Mouse (Mus musculus): Measurements from ENCODE around the gene Kctd11. TPM values are rescaled to one million over a fixed set of nuclear protein-coding genes. Genes with fewer than 3 reads are reported as not detected.

Gene Kctd11
- polyA plus RNA-seq, 1 experiment from 2014 or later, result 3.9 TPM

DNA sequence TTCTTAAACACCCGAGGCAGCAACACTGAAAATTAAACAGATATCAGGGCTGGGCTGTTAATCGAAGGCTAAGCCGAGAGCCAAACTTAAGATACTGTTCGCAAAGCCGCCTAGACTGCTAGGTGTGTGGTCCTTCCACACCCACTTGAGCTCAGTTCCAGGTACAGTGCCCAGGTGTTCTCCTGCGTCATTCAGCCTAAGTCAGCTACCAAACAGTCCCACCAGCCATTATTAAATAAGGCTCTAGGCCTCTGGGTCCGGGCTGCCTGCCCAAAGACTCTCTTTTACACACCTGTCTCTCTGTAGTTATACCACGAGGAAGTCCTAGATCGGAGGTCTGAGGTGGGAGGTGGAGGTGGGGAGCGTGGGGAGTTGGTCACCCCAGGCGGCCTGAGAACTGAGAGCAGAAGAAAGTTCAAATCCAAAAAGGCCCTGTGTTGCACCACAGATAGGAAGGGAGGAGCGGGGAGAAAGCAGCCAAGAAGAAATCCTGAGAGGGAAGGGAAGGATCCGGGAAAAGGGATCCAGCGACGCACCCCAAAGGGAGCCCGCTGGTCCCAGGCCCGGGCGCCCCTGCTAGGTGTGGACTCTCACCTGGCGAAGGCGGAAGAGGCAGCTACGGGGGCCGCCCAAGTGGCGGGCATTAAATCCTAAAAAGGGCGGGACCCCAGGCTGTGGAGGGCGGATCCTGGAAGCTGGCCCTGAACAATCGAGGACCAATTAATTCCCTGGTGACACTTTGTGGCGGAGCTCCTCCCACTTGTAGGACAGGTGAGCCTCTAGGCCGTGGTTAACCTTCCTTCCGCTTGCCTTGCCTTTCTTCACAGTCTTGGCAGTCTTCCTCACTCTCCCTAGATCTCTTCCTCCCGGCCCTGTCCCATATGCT lies 22.9 kb downstream of the Kctd11 start, which contains the start of gene Tnk1:
Gene Tnk1, minus strand, starts transcription at position 618 of the 886 bp plus-strand sequence.
- WGBS, result 26% methylated on average over 30 of the region's 30 CpGs
- ATAC-seq (ENCODE audit: extremely low read depth, insufficient number of reproducible peaks, low FRiP score, low TSS enrichment), result no peak
- no peak within 1 kb of the TSS for H3K9ac ChIP-seq

DNA sequence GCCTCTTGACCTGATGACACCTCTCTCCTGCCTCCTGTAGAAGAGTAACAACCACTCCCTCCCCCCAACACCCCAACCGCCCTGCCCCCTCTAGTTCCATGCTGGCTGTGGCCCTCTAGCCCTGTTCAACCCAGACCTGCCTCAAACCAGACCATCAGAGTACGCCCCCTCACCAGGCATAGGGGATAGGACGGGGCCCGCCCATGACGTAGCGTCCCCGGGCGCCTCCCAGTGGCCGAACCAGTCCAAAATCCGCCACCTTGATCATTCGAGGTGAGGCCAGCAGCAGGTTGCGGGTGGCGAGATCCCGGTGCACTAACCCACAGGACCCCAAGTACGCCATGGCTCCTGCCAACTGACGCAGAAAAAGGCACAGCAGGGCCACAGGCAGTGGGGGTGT lies 25.9 kb downstream of the Kctd11 start:
- H3K4me1 ChIP-seq, result peaks cover 30% of the 10 kb centered on the region
- peaks cover 23% of the 10 kb centered on the region for H3K36me3 ChIP-seq
- 0 out of 2 replicates have a peak overlapping the region, but pooled peaks have one; percentile 3 for H3K9ac ChIP-seq
- H3K4me3 ChIP-seq, result no peak overlapping the region
- H3K27me3 ChIP-seq (replicated peaks), result peaks cover 39% of the 10 kb centered on the region
- peak overlapping the region; percentile 51 for H3K27ac ChIP-seq (replicated peaks)
- H3K9me3 ChIP-seq, result no peaks in the 10 kb centered on the region
- peak overlapping the region; percentile 40 for H3K4me2 ChIP-seq
- 23% methylated on average over 16 of the region's 16 CpGs for WGBS
- no peak; the same call in 1 of the 2 replicates for ATAC-seq (ENCODE audit: extremely low read depth, insufficient number of reproducible peaks, low FRiP score, low TSS enrichment)

More for the DNA sequence above, 22.9 kb downstream of the Kctd11 start, which contains the start of gene Tnk1:
- Histone ChIP-seq H3K36me3 (no peaks in the 10 kb centered on the region), H3K4me3 (0 out of 2 replicates have a peak within 1 kb of the TSS, but pooled peaks have one; percentile 3), H3K4me1 (peaks cover 21% of the 10 kb centered on the region), H3K4me2 (0 out of 2 replicates have a peak within 1 kb of the TSS, but pooled peaks have one; percentile 2), H3K27me3 (replicated peaks) (peaks cover 39% of the 10 kb centered on the region), H3K9me3 (no peaks in the 10 kb centered on the region), H3K27ac (replicated peaks) (no peak within 1 kb of the TSS)

- H3K9me3 ChIP-seq, result no peaks in the 10 kb centered on the region
- H3K4me3 ChIP-seq, result no peak overlapping the region
- 0 out of 2 replicates have a peak overlapping the region, but pooled peaks have one; percentile 3 for H3K9ac ChIP-seq
- peak overlapping the region; percentile 51; the same call in 1 of the 2 replicates for H3K27ac ChIP-seq (replicated peaks)
- H3K27me3 ChIP-seq (replicated peaks), result peaks cover 35% of the 10 kb centered on the region
- peak overlapping the region; percentile 40; the same call in 1 of the 2 replicates for H3K4me2 ChIP-seq
- H3K36me3 ChIP-seq, result peaks cover 30% of the 10 kb centered on the region
- ATAC-seq (ENCODE audit: extremely low read depth, insufficient number of reproducible peaks, low FRiP score, low TSS enrichment), result no peak
- 68% methylated on average over 10 of the region's 10 CpGs for WGBS
- H3K4me1 ChIP-seq, result peaks cover 34% of the 10 kb centered on the region
Measured at GRCm38 (mm10) chr11:69854680-69855079, 26.5 kb downstream of the Kctd11 start.

- peaks cover 38% of the 10 kb centered on the region for H3K4me1 ChIP-seq
- 39% methylated on average over 7 of the region's 7 CpGs for WGBS
- H3K4me2 ChIP-seq, result peak overlapping the region; percentile 34; the same call in 1 of the 2 replicates
- H3K36me3 ChIP-seq, result peaks cover 37% of the 10 kb centered on the region
- H3K9ac ChIP-seq, result no peak overlapping the region
- peak; percentile 91 for ATAC-seq (ENCODE audit: extremely low read depth, insufficient number of reproducible peaks, low FRiP score, low TSS enrichment)
- H3K9me3 ChIP-seq, result no peaks in the 10 kb centered on the region
- peak overlapping the region; percentile 66 for H3K27ac ChIP-seq (replicated peaks)
- H3K4me3 ChIP-seq, result no peak overlapping the region
- H3K27me3 ChIP-seq (replicated peaks), result peaks cover 28% of the 10 kb centered on the region
Measured at GRCm38 (mm10) chr11:69853994-69854393, 27.2 kb downstream of the Kctd11 start.

DNA sequence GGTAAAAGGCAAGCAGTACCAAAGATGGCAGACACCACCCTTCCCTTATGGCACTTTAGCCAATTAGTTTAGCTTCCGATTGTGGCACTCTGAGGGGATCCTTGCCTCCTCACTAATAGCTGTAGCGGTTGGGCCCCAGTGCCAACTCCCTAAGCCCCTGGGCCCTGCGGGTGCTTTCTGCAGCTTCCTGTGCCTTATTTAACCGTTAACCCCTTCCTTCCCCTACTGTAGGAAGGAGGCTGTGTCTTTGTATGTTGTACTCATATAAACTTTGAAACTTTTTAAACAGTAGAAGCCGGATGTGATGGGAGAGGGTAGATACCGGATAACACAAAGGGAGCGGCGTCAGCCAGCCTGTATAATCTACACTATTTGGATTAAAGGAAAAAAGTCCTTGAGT lies 30.5 kb downstream of the Kctd11 start:
- Histone ChIP-seq H3K4me1 (peaks cover 59% of the 10 kb centered on the region), H3K9ac (no peak overlapping the region), H3K4me2 (no peak overlapping the region), H3K27ac (replicated peaks) (no peak overlapping the region), H3K27me3 (replicated peaks) (0 out of 2 replicates have a peak, but pooled peaks cover 3% of the 10 kb centered on the region), H3K4me3 (no peak overlapping the region), H3K36me3 (peaks cover 51% of the 10 kb centered on the region), H3K9me3 (no peaks in the 10 kb centered on the region)
- no peak for ATAC-seq (ENCODE audit: extremely low read depth, insufficient number of reproducible peaks, low FRiP score, low TSS enrichment)
- 76% methylated on average over 8 of the region's 8 CpGs for WGBS

GRCm38 (mm10) chr11:69849884-69850283 lies 31.3 kb downstream of the Kctd11 start:
- 90% methylated on average over 15 of the region's 15 CpGs for WGBS
- Histone ChIP-seq H3K27ac (replicated peaks) (0 out of 2 replicates have a peak overlapping the region, but pooled peaks have one; percentile 31), H3K9me3 (no peaks in the 10 kb centered on the region), H3K36me3 (peaks cover 51% of the 10 kb centered on the region), H3K4me2 (no peak overlapping the region), H3K27me3 (replicated peaks) (no peaks in the 10 kb centered on the region), H3K9ac (no peak overlapping the region), H3K4me3 (no peak overlapping the region), H3K4me1 (peaks cover 56% of the 10 kb centered on the region)
- no peak for ATAC-seq (ENCODE audit: extremely low read depth, insufficient number of reproducible peaks, low FRiP score, low TSS enrichment)

- WGBS, result 79% methylated on average over 9 of the region's 9 CpGs
- H3K27me3 ChIP-seq (replicated peaks), result no peaks in the 10 kb centered on the region
- no peaks in the 10 kb centered on the region for H3K9me3 ChIP-seq
- H3K27ac ChIP-seq (replicated peaks), result peak overlapping the region; percentile 31
- H3K9ac ChIP-seq, result no peak overlapping the region
- ATAC-seq (ENCODE audit: extremely low read depth, insufficient number of reproducible peaks, low FRiP score, low TSS enrichment), result no peak
- peaks cover 51% of the 10 kb centered on the region for H3K36me3 ChIP-seq
- H3K4me2 ChIP-seq, result peak overlapping the region; percentile 24
- H3K4me3 ChIP-seq, result no peak overlapping the region
- H3K4me1 ChIP-seq, result peaks cover 52% of the 10 kb centered on the region
Measured at GRCm38 (mm10) chr11:69849128-69849527, 32.1 kb downstream of the Kctd11 start.

DNA sequence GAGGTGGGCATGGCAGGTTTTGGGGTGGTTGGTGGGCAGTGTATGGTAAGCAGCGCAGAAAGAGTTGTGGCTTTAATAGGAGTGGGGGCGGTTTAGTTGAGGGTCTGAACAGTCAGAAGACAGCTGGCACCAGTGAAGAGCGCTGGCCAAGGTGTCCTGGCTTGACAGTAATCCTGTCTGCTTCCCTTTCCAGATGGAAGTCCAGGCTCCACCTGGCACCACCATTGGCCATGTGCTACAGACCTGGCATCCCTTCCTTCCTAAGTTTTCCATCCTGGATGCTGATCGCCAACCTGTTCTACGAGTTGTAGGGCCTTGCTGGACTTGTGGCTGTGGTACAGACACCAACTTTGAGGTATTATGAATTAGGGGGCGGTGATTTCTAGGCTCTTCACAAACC lies 33.2 kb downstream of the Kctd11 start:
- ATAC-seq (ENCODE audit: extremely low read depth, insufficient number of reproducible peaks, low FRiP score, low TSS enrichment), result no peak
- H3K4me3 ChIP-seq, result peak overlapping the region; percentile 88

DNA sequence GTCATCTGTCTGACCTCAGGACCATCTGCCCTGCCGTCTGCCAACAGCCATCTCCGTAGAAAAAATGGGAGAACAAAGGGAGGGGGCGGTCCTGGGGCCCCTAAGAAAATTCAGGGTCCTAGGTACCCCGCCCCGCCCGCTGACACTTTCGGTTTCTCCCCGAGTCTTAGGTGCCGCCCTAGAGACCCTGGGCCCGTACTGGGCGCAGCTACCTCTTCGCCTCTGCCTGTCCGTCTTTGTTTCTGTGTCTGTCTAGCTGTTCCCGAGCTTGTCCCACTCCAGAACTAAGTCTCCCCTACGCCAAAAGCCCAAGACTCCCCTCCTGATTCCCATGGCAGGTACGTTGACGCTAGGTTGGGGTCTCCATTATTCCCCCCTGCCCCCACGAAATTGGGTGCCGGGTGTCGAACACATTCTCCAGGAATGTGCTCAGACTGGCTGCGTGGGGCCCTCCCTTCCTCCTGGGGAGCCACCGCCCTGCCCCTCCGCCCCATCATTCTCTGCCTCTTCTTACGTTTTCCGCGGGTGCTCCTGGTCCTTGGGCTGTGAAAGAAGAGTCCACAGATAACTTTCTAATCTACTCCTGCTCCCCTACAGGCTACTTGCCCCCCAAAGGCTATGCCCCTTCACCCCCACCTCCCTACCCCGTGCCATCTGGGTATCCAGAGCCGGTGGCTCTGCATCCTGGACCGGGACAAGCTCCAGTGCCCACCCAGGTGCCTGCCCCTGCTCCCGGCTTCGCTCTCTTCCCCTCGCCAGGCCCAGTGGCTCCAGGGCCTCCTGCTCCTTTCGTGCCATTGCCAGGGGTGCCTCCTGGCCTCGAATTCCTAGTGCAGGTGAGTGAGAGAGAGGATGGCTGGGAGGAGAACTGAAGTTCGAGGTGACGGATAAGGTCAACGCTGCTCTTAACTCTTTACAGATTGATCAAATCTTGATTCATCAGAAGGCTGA lies 34.2 kb downstream of the Kctd11 start:
- H3K9me3 ChIP-seq, result no peaks in the 10 kb centered on the region
- ATAC-seq (ENCODE audit: extremely low read depth, insufficient number of reproducible peaks, low FRiP score, low TSS enrichment), result peak; percentile 34
- peaks cover 38% of the 10 kb centered on the region for H3K4me1 ChIP-seq
- peak overlapping the region; percentile 89 for H3K4me2 ChIP-seq
- H3K27me3 ChIP-seq (replicated peaks), result no peaks in the 10 kb centered on the region
- H3K9ac ChIP-seq, result peak overlapping the region; percentile 94
- peak overlapping the region; percentile 97 for H3K27ac ChIP-seq (replicated peaks)
- peaks cover 45% of the 10 kb centered on the region for H3K36me3 ChIP-seq
- peak overlapping the region; percentile 88 for H3K4me3 ChIP-seq
- WGBS, result 12% methylated on average over 37 of the region's 37 CpGs

More for the DNA sequence above, 33.2 kb downstream of the Kctd11 start:
- Histone ChIP-seq H3K9me3 (no peaks in the 10 kb centered on the region), H3K27me3 (replicated peaks) (no peaks in the 10 kb centered on the region), H3K9ac (peak overlapping the region; percentile 94; the same call in 1 of the 2 replicates), H3K4me2 (peak overlapping the region; percentile 89), H3K27ac (replicated peaks) (no peak overlapping the region), H3K36me3 (peaks cover 51% of the 10 kb centered on the region), H3K4me1 (peaks cover 47% of the 10 kb centered on the region)
- WGBS, result 97% methylated on average over 6 of the region's 6 CpGs

GRCm38 (mm10) chr11:69846198-69846680 lies 35.0 kb downstream of the Kctd11 start, which contains the start of gene Plscr3:
Gene Plscr3 (plus strand): TSS chr11:69846376.
- H3K4me1 ChIP-seq, result peaks cover 38% of the 10 kb centered on the region
- H3K9me3 ChIP-seq, result no peaks in the 10 kb centered on the region
- under 1% methylated on average over 38 of the region's 38 CpGs for whole genome bisulfite sequencing
- ATAC-seq (ENCODE audit: extremely low read depth, insufficient number of reproducible peaks, low FRiP score, low TSS enrichment), result peak; percentile 92
- H3K9ac ChIP-seq, result peak within 1 kb of the TSS; percentile 94
- H3K4me3 ChIP-seq, result peak within 1 kb of the TSS; percentile 88
- no peaks in the 10 kb centered on the region for H3K27me3 ChIP-seq (replicated peaks)
- H3K4me2 ChIP-seq, result peak within 1 kb of the TSS; percentile 89
- H3K36me3 ChIP-seq, result peaks cover 37% of the 10 kb centered on the region
- peak within 1 kb of the TSS; percentile 97 for H3K27ac ChIP-seq (replicated peaks)

All from heart, embryonic 13.5 days (tissue).